In the genomic region with DNA sequence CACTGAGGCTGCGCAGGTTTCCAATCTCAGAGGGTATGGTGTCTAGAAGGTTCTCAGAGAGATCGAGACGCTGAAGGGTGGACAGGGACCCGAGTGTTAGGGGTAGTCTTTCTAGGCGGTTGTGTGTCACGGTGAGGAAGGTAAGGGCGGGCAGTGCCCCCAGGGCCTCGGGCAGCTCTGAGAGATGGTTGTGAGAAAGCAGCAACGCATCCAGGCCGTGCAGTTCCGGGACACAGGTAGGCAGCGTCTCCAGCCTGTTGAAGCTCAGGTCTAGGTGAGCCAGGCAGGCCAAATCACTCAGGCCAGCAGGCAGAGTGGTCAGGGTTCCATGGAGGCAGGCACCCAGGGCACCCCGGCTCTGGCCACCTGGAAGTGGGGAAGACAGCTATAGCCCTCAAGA, we compare ENCODE assay signal across 11 mouse cellular contexts. TPM values are rescaled to one million over a fixed set of nuclear protein-coding genes. Genes with fewer than 3 reads are reported as not detected.
DNase-seq lines count a peak whose midpoint lies in the region; ATAC-seq and TF ChIP-seq lines count a peak whose summit lies in the region.
"Had no signal": no experiment of that assay in that cellular context is flagged by ENCODE, and none has a peak within 500 bp of the region (broad histone marks: within the 10 kb centered on the region; RNA-seq: fewer than 3 reads in every experiment).

No protein-coding gene starts in this region.

- no peaks in the 10 kb centered on the region for H3K27me3 ChIP-seq in heart, embryonic 16.5 days (ENCODE audit: control insufficient read depth, insufficient read depth, low read length)
- no peaks in the 10 kb centered on the region for H3K27me3 ChIP-seq in C2C12 (ENCODE audit: control insufficient read depth, insufficient read depth, insufficient read length)
- H3K27me3 ChIP-seq in embryonic facial prominence, embryonic 12.5 days = no peaks in the 10 kb centered on the region
- H3K27me3 ChIP-seq in limb, embryonic 11.5 days (ENCODE audit: control insufficient read depth, insufficient read depth, low read length) = no peaks in the 10 kb centered on the region
- H3K27me3 ChIP-seq: Patski had no signal

- no peak overlapping the region; the same call in 1 of the 2 replicates for H3K4me3 ChIP-seq in heart, embryonic 16.5 days (ENCODE audit: low read length)
- no peak overlapping the region for H3K4me3 ChIP-seq in C2C12 (ENCODE audit: insufficient read depth, poor library complexity, severe bottlenecking)
- peak overlapping the region; percentile 38; the same call in 1 of the 2 replicates for H3K4me3 ChIP-seq in embryonic facial prominence, embryonic 12.5 days
- no peak overlapping the region for H3K4me3 ChIP-seq in limb, embryonic 11.5 days (ENCODE audit: low read depth, low read length)

- no peaks in the 10 kb centered on the region for H3K9me3 ChIP-seq in heart, embryonic 16.5 days (replicated peaks; ENCODE audit: control insufficient read depth, low read length)
- no peaks in the 10 kb centered on the region for H3K9me3 ChIP-seq in embryonic facial prominence, embryonic 12.5 days
- no peaks in the 10 kb centered on the region for H3K9me3 ChIP-seq in limb, embryonic 11.5 days (ENCODE audit: control insufficient read depth, low read length)

- H3K4me2 ChIP-seq in heart, embryonic 16.5 days (ENCODE audit: low read depth, low read length) = no peak overlapping the region
- peak overlapping the region; percentile 57 for H3K4me2 ChIP-seq in embryonic facial prominence, embryonic 12.5 days (replicated peaks)
- H3K4me2 ChIP-seq in limb, embryonic 11.5 days (ENCODE audit: low read depth, severe bottlenecking) = peak overlapping the region; percentile 79

- peaks cover 27% of the 10 kb centered on the region for H3K79me2 ChIP-seq in C2C12 (ENCODE audit: control insufficient read depth, insufficient read depth)

- peaks cover 10% of the 10 kb centered on the region for H3K36me3 ChIP-seq in heart, embryonic 16.5 days (ENCODE audit: control insufficient read depth, insufficient read depth)
- peaks cover 31% of the 10 kb centered on the region for H3K36me3 ChIP-seq in C2C12 (ENCODE audit: control insufficient read depth, insufficient read depth)
- H3K36me3 ChIP-seq in embryonic facial prominence, embryonic 12.5 days = peaks cover 41% of the 10 kb centered on the region
- peaks cover 20% of the 10 kb centered on the region for H3K36me3 ChIP-seq in limb, embryonic 11.5 days (ENCODE audit: control insufficient read depth, insufficient read depth, low read length)

- no peak for TF ChIP-seq CTCF in C2C12 (IDR thresholded peaks at IDR 0.05; ENCODE audit: control insufficient read depth, insufficient read depth, insufficient read length)

- peaks cover 24% of the 10 kb centered on the region for H3K4me1 ChIP-seq in heart, embryonic 16.5 days (ENCODE audit: control insufficient read depth, insufficient read depth, low read length)
- peaks cover 21% of the 10 kb centered on the region for H3K4me1 ChIP-seq in embryonic facial prominence, embryonic 12.5 days
- H3K4me1 ChIP-seq in limb, embryonic 11.5 days (ENCODE audit: control insufficient read depth, insufficient read depth, low read length) = peaks cover 19% of the 10 kb centered on the region

- 89% methylated on average over 13 of the region's 13 CpGs for whole genome bisulfite sequencing in heart, embryonic 16.5 days
- WGBS in embryonic facial prominence, embryonic 12.5 days = 92% methylated on average over 13 of the region's 13 CpGs
- 87% methylated on average over 13 of the region's 13 CpGs for WGBS in limb, embryonic 11.5 days

- no peak overlapping the region for H3K27ac ChIP-seq in heart, embryonic 16.5 days (ENCODE audit: low read length)
- no peak overlapping the region for H3K27ac ChIP-seq in embryonic facial prominence, embryonic 12.5 days
- H3K27ac ChIP-seq in limb, embryonic 11.5 days (replicated peaks; ENCODE audit: low read depth, low read length) = no peak overlapping the region

- no peaks in the 10 kb centered on the region for H3K79me3 ChIP-seq in C2C12 (ENCODE audit: low read depth)

- no peak for ATAC-seq in heart, embryonic 16.5 days (replicated peaks; ENCODE audit: extremely low read depth, insufficient read depth, low FRiP score)
- ATAC-seq in embryonic facial prominence, embryonic 12.5 days (ENCODE audit: insufficient number of reproducible peaks, insufficient read depth, low FRiP score, low TSS enrichment) = no peak
- no peak for ATAC-seq in limb, embryonic 11.5 days (ENCODE audit: insufficient number of reproducible peaks, low FRiP score, low TSS enrichment, low read depth)
- no peak for ATAC-seq in megakaryocyte-erythroid progenitor cell, adult 5-6 weeks (replicated peaks; ENCODE audit: low FRiP score, low TSS enrichment, poor library complexity, severe bottlenecking)
- ATAC-seq: Patski had no signal

- peak overlapping the region; percentile 78 for H3ac ChIP-seq in C2C12 (ENCODE audit: control insufficient read depth, insufficient read length, low read depth)

- no peak for DNase-seq in heart, postnatal 14 days
- DNase-seq in limb, embryonic 11.5 days (ENCODE audit: low spot score) = no peak
- DNase-seq in ovary, adult 18-20 months (ENCODE audit: low spot score) = no peak
- no peak for DNase-seq in frontal cortex, postnatal 36 days (ENCODE audit: low spot score in 2 of 2)
- DNase-seq: kidney, adult 2 months had no signal

- peak overlapping the region; percentile 76 for H3K9ac ChIP-seq in heart, embryonic 16.5 days (ENCODE audit: low read length)
- peak overlapping the region; percentile 53 for H3K9ac ChIP-seq in embryonic facial prominence, embryonic 12.5 days
- H3K9ac ChIP-seq in limb, embryonic 11.5 days (ENCODE audit: low read length) = 0 out of 2 replicates have a peak overlapping the region, but pooled peaks have one; percentile 4

- intact Hi-C loops in heart, postnatal 14 days (cut with DNase I) = no loop called here

TF ChIP-seq in C2C12, 6 proteins besides CTCF, POLR2A, EP300 and RAD21:
- TF ChIP-seq USF1 (IDR thresholded peaks at IDR 0.05; ENCODE audit: low read depth) (no peak), FOSL1 (IDR thresholded peaks at IDR 0.05; ENCODE audit: insufficient read depth, low read length, poor library complexity, severe bottlenecking) (no peak), MAX (IDR thresholded peaks at IDR 0.05) (no peak), MYOD1 (IDR thresholded peaks at IDR 0.05; ENCODE audit: control insufficient read depth, insufficient read length, low read depth) (no peak), CEBPB (IDR thresholded peaks at IDR 0.05; ENCODE audit: low read depth) (no peak), MYOG (IDR thresholded peaks at IDR 0.05; ENCODE audit: control insufficient read depth, extremely low read depth, insufficient read length) (no peak)

RNA-seq across cellular contexts. Expression of gene Pidd1, which starts 1.6 kb away (rescaled TPM):
- polyA plus RNA-seq in heart, embryonic 16.5 days (2015; fragmentation: Nextera tagmentation; extraction: Ambion mirVana) = 9.0 and 9.7 TPM in 2 replicates
- 1 to 10 TPM; 1.1 to 1.2 TPM for total RNA-seq in heart, postnatal 14 days (2021)
- 9.5 TPM for polyA plus RNA-seq in C2C12 (2012; fragmentation: generic; extraction: Trizol)
- 14.9 and 15.0 TPM in 2 replicates for polyA plus RNA-seq in embryonic facial prominence, embryonic 12.5 days (2016; fragmentation: Nextera tagmentation; extraction: Ambion mirVana)
- 15.7 and 18.3 TPM in 2 replicates for polyA plus RNA-seq in limb, embryonic 11.5 days (2014; fragmentation: Nextera tagmentation; extraction: Ambion mirVana)
- 46.5 and 64.8 TPM in 2 replicates for total RNA-seq in megakaryocyte-erythroid progenitor cell, adult 5-6 weeks (2014; fragmentation: Nextera tagmentation)
- total RNA-seq in megakaryocyte-erythroid progenitor cell, adult 5-6 weeks (2017) = 7.5 and 14.3 TPM in 2 replicates

RNA-seq across cellular contexts. Expression of gene Slc25a22, which starts 4.5 kb away (rescaled TPM):
- polyA plus RNA-seq in heart, embryonic 16.5 days (2015; fragmentation: Nextera tagmentation; extraction: Ambion mirVana) = 17.8 and 19.7 TPM in 2 replicates
- 10 to 100 TPM; 65.5 to 67.6 TPM for total RNA-seq in heart, postnatal 14 days (2021)
- 16.2 TPM for polyA plus RNA-seq in C2C12 (2012; fragmentation: generic; extraction: Trizol)
- 39.2 and 41.9 TPM in 2 replicates for polyA plus RNA-seq in embryonic facial prominence, embryonic 12.5 days (2016; fragmentation: Nextera tagmentation; extraction: Ambion mirVana)
- polyA plus RNA-seq in limb, embryonic 11.5 days (2014; fragmentation: Nextera tagmentation; extraction: Ambion mirVana) = 34.8 and 37.1 TPM in 2 replicates
- 25.9 and 45.2 TPM in 2 replicates for total RNA-seq in megakaryocyte-erythroid progenitor cell, adult 5-6 weeks (2014; fragmentation: Nextera tagmentation)
- 3.4 and 6.7 TPM in 2 replicates for total RNA-seq in megakaryocyte-erythroid progenitor cell, adult 5-6 weeks (2017)

RNA-seq across cellular contexts. Expression of gene Rplp2, which starts 5.0 kb away (rescaled TPM):
- polyA plus RNA-seq in heart, embryonic 16.5 days (2015; fragmentation: Nextera tagmentation; extraction: Ambion mirVana) = 704 and 720 TPM in 2 replicates
- total RNA-seq in heart, postnatal 14 days (2021) = 100 to 1,000 TPM; 876 to 946 TPM
- 4,785 TPM for polyA plus RNA-seq in C2C12 (2012; fragmentation: generic; extraction: Trizol)
- 1,180 and 1,203 TPM in 2 replicates for polyA plus RNA-seq in embryonic facial prominence, embryonic 12.5 days (2016; fragmentation: Nextera tagmentation; extraction: Ambion mirVana)
- polyA plus RNA-seq in limb, embryonic 11.5 days (2014; fragmentation: Nextera tagmentation; extraction: Ambion mirVana) = 1,271 and 1,319 TPM in 2 replicates
- 4,458 and 6,012 TPM in 2 replicates for total RNA-seq in megakaryocyte-erythroid progenitor cell, adult 5-6 weeks (2014; fragmentation: Nextera tagmentation)
- total RNA-seq in megakaryocyte-erythroid progenitor cell, adult 5-6 weeks (2017) = 2,286 and 2,743 TPM in 2 replicates

RNA-seq across cellular contexts. Expression of gene Pnpla2, which starts 12.8 kb away (rescaled TPM):
- polyA plus RNA-seq in heart, embryonic 16.5 days (2015; fragmentation: Nextera tagmentation; extraction: Ambion mirVana) = 73.1 and 78.0 TPM in 2 replicates
- 100 to 1,000 TPM; 351 to 430 TPM for total RNA-seq in heart, postnatal 14 days (2021)
- 32.8 TPM for polyA plus RNA-seq in C2C12 (2012; fragmentation: generic; extraction: Trizol)
- polyA plus RNA-seq in embryonic facial prominence, embryonic 12.5 days (2016; fragmentation: Nextera tagmentation; extraction: Ambion mirVana) = 13.9 and 14.6 TPM in 2 replicates
- 11.3 and 12.5 TPM in 2 replicates for polyA plus RNA-seq in limb, embryonic 11.5 days (2014; fragmentation: Nextera tagmentation; extraction: Ambion mirVana)
- total RNA-seq in megakaryocyte-erythroid progenitor cell, adult 5-6 weeks (2014; fragmentation: Nextera tagmentation) = 29.7 and 32.6 TPM in 2 replicates
- 7.1 and 17.8 TPM in 2 replicates for total RNA-seq in megakaryocyte-erythroid progenitor cell, adult 5-6 weeks (2017)

RNA-seq across cellular contexts. Expression of gene Cend1, which starts 12.9 kb away (rescaled TPM):
- polyA plus RNA-seq in heart, embryonic 16.5 days (2015; fragmentation: Nextera tagmentation; extraction: Ambion mirVana) = 5.2 and 5.9 TPM in 2 replicates
- 1 to 10 TPM; 1.5 to 1.7 TPM for total RNA-seq in heart, postnatal 14 days (2021)
- 2.4 TPM for polyA plus RNA-seq in C2C12 (2012; fragmentation: generic; extraction: Trizol)
- polyA plus RNA-seq in embryonic facial prominence, embryonic 12.5 days (2016; fragmentation: Nextera tagmentation; extraction: Ambion mirVana) = 7.4 and 10.4 TPM in 2 replicates
- 2.7 and 3.2 TPM in 2 replicates for polyA plus RNA-seq in limb, embryonic 11.5 days (2014; fragmentation: Nextera tagmentation; extraction: Ambion mirVana)
- not detected in 2 replicates for total RNA-seq in megakaryocyte-erythroid progenitor cell, adult 5-6 weeks (2014; fragmentation: Nextera tagmentation)
- total RNA-seq in megakaryocyte-erythroid progenitor cell, adult 5-6 weeks (2017) = not detected in 2 replicates
- polyA plus RNA-seq: macrophage had no signal

Comparison
In these comparisons a context has a peak if more than half of its experiments do, and no peak if none do; other contexts are left out.
1. H3K9ac ChIP-seq: peak in every context shown above with its lines; median percentile 76 in heart, embryonic 16.5 days; 53 in embryonic facial prominence, embryonic 12.5 days; 4 in limb, embryonic 11.5 days.